Mouse (Mus musculus) liver, adult 2 months (tissue): ENCODE results near the gene Scn1b. TPM values are rescaled to one million over a fixed set of nuclear protein-coding genes. Genes with fewer than 3 reads are reported as not detected.
A peak's percentile ranks its signal among the peaks of the same experiment; 100 is the strongest.

ENCODE experiments used
- DNase-seq: peaks from one replicate; pipeline ENCODE4 v3.0.0-alpha.2; 2011; ENCODE audit warnings: low read depth, low spot score; ENCODE audit errors: extremely low read depth
- H3K27ac ChIP-seq: fragments of 200-500 bp; replicated peaks from 2 replicates; pipeline ENCODE4 v1.5.1; 2012; ENCODE audit warnings: low read depth, mild to moderate bottlenecking, control low read depth, inconsistent platforms, low read length; ENCODE audit not compliant: insufficient read depth
- H3K27me3 ChIP-seq: fragments of 200-500 bp; 2 replicates; pipeline ENCODE4 v1.6.1; 2012; ENCODE audit warnings: mild to moderate bottlenecking, moderate library complexity, low read length, inconsistent platforms; ENCODE audit not compliant: control insufficient read depth, insufficient read depth
- H3K36me3 ChIP-seq: fragments of 200-500 bp; 2 replicates; pipeline ENCODE4 v1.6.1; 2012; ENCODE audit warnings: low read length, inconsistent platforms; ENCODE audit not compliant: control insufficient read depth, insufficient read depth
- H3K4me1 ChIP-seq: fragments of 200-500 bp; 2 replicates; pipeline ENCODE4 v1.6.1; 2011; ENCODE audit warnings: low read length; ENCODE audit not compliant: control insufficient read depth, insufficient read depth
- H3K4me3 ChIP-seq: fragments of 200-500 bp; 2 replicates; pipeline ENCODE4 v1.5.1; 2011; ENCODE audit warnings: low read depth, mild to moderate bottlenecking, control low read depth, low read length, moderate library complexity; ENCODE audit not compliant: insufficient read depth
- H3K79me2 ChIP-seq: fragments of 200-500 bp; 2 replicates; pipeline ENCODE4 v1.6.1; 2012; ENCODE audit warnings: inconsistent platforms, mild to moderate bottlenecking, low read length, moderate library complexity; ENCODE audit not compliant: control insufficient read depth, insufficient read depth
- H3K9ac ChIP-seq: fragments of 200-500 bp; 2 replicates; pipeline ENCODE4 v1.6.1; 2012; ENCODE audit warnings: low read depth, mild to moderate bottlenecking, control low read depth, inconsistent platforms, low read length
- CTCF ChIP-seq: fragments of 200-500 bp; IDR thresholded peaks from 2 replicates; pipeline ENCODE4 v1.5.1; 2011; ENCODE audit warnings: low read depth, low read length, control low read depth
- POLR2A ChIP-seq: fragments of 200-500 bp; IDR thresholded peaks from 2 replicates; pipeline ENCODE4 v1.6.1; 2011; ENCODE audit warnings: low read length, control low read depth; ENCODE audit not compliant: insufficient read depth; ENCODE audit errors: extremely low read depth
- WGBS: fragments of 180-500 bp; shearing (Covaris S2); methylation state at CpG from one replicate; pipeline ENCODE4 v1.1.7; 2018; 5-methylcytosine and 5-hydroxymethylcytosine counted together
- polyA plus RNA-seq: library from polyadenylated mRNA; depleted of rRNA; stranded (reverse); fragments of >200 nt; gene quantifications from 2 replicates; pipeline ENCODE4 v1.2.3, GENCODE M21; 2012
- total RNA-seq: library from RNA; depleted of rRNA; stranded (reverse); fragments of >200 nt; gene quantifications from 2 replicates; pipeline ENCODE4 v1.2.3, GENCODE M21; 2014

Gene Scn1b
- total and polyA plus RNA-seq, 2 experiments = 2.4 to 7.1 TPM

GRCm38 (mm10) chr7:31100786-31101185 lies 26.0 kb downstream of the Scn1b start:
- Histone ChIP-seq H3K4me3 (no peak overlapping the region), H3K79me2 (no peaks in the 10 kb centered on the region), H3K4me1 (0 out of 2 replicates have a peak, but pooled peaks cover 1% of the 10 kb centered on the region), H3K36me3 (peaks cover 48% of the 10 kb centered on the region), H3K27me3 (no peaks in the 10 kb centered on the region), H3K27ac (no peak overlapping the region), H3K9ac (no peak overlapping the region)
- TF ChIP-seq POLR2A (no peak), CTCF (no peak)
- DNase-seq = no peak
- 76% methylated on average over 14 of the region's 14 CpGs for WGBS

GRCm38 (mm10) chr7:31099612-31099982 lies 27.2 kb downstream of the Scn1b start:
- Histone ChIP-seq H3K27me3 (no peaks in the 10 kb centered on the region), H3K4me1 (0 out of 2 replicates have a peak, but pooled peaks cover 1% of the 10 kb centered on the region), H3K4me3 (no peak overlapping the region), H3K79me2 (no peaks in the 10 kb centered on the region), H3K9ac (no peak overlapping the region), H3K27ac (no peak overlapping the region), H3K36me3 (peaks cover 45% of the 10 kb centered on the region)
- no peak for DNase-seq
- 83% methylated on average over 6 of the region's 6 CpGs for WGBS
- TF ChIP-seq CTCF (peak; percentile 44), POLR2A (no peak)

- H3K9ac ChIP-seq = no peak overlapping the region
- H3K4me3 ChIP-seq = no peak overlapping the region
- no peak overlapping the region for H3K27ac ChIP-seq
- H3K27me3 ChIP-seq = no peaks in the 10 kb centered on the region
- TF ChIP-seq POLR2A (no peak), CTCF (peak; percentile 29; the same call in 1 of the 2 replicates)
- H3K4me1 ChIP-seq = 0 out of 2 replicates have a peak, but pooled peaks cover 1% of the 10 kb centered on the region
- DNase-seq = no peak
- H3K79me2 ChIP-seq = no peaks in the 10 kb centered on the region
- peaks cover 39% of the 10 kb centered on the region for H3K36me3 ChIP-seq
- 69% methylated on average over 22 of the region's 22 CpGs for WGBS
These were observed 27.8 kb downstream of the Scn1b start for GRCm38 (mm10) chr7:31098697-31099611.

DNA sequence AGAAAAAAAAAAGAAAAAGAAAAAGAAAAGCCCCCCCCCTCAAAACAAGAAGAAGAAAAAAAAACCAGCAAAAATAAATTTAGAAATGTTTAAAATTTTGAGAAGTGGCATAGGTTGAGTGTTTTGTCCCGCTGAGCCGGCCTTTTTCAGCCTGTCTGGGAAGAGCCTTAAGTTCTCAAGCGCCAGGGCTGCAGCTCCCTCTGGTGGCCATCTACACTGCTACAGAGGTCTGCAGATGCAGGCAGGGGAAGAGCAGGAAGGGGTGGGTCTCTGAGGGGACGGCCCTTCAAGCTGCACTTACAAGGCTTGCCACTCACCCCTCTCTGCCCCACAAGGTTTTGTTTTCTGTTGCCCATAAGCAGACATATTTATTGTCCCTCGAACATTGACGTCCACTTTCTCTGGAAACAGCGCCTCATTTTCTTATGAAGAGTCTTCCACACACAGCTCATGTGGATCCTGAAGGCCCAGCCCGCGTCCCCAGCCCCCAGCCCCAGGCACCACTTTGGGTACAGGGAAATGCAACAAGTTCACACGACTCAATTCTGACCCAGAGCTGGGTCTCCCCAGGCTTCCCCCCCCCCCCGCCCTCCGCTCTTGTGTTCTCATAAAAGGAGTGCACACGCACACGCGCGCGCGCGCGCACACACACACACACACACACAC lies 29.1 kb downstream of the Scn1b start:
- peak; percentile 72 for DNase-seq
- 53% methylated on average over 20 of the region's 20 CpGs for WGBS

GRCm38 (mm10) chr7:31096892-31097564 lies 29.8 kb downstream of the Scn1b start:
- Histone ChIP-seq H3K9ac (no peak overlapping the region), H3K4me3 (no peak overlapping the region), H3K27me3 (no peaks in the 10 kb centered on the region), H3K4me1 (0 out of 2 replicates have a peak, but pooled peaks cover 1% of the 10 kb centered on the region), H3K27ac (no peak overlapping the region), H3K79me2 (no peaks in the 10 kb centered on the region), H3K36me3 (peaks cover 23% of the 10 kb centered on the region)
- DNase-seq = no peak
- TF ChIP-seq CTCF (no peak), POLR2A (no peak)
- WGBS = 87% methylated on average over 9 of the region's 9 CpGs

More for the DNA sequence above, 29.1 kb downstream of the Scn1b start:
- H3K4me3 ChIP-seq = no peak overlapping the region
- 0 out of 2 replicates have a peak, but pooled peaks cover 1% of the 10 kb centered on the region for H3K4me1 ChIP-seq
- H3K27me3 ChIP-seq = no peaks in the 10 kb centered on the region
- TF ChIP-seq CTCF = peak; percentile 97
- no peak for TF ChIP-seq POLR2A
- H3K9ac ChIP-seq = no peak overlapping the region
- peaks cover 30% of the 10 kb centered on the region for H3K36me3 ChIP-seq
- no peak overlapping the region for H3K27ac ChIP-seq
- no peaks in the 10 kb centered on the region for H3K79me2 ChIP-seq
